8 mouse cellular contexts compared by ENCODE assay signal in genomic region chr19:5704801-5705571, GRCm38 (mm10). TPM values are rescaled to one million over a fixed set of nuclear protein-coding genes. Genes with fewer than 3 reads are reported as not detected.
DNase-seq lines count a peak whose midpoint lies in the region; ATAC-seq lines count a peak whose summit lies in the region.

No protein-coding gene starts in this region.

- DNase-seq in forebrain, embryonic 14.5 days (ENCODE audit: low spot score) = no peak
- no peak for DNase-seq in liver, embryonic 11.5 days (ENCODE audit: low spot score)
- DNase-seq in layer of hippocampus, postnatal 14 days (ENCODE audit: low spot score in 2 of 2) = no peak
- DNase-seq in adrenal gland, adult 2 months = no peak

- H3K4me3 ChIP-seq in forebrain, embryonic 12.5 days (replicated peaks) = no peak overlapping the region
- H3K4me3 ChIP-seq in forebrain, embryonic 15.5 days = no peak overlapping the region
- no peak overlapping the region for H3K4me3 ChIP-seq in forebrain, embryonic 14.5 days (ENCODE audit: low read depth, low read length)
- H3K4me3 ChIP-seq in liver, embryonic 11.5 days (ENCODE audit: low read depth, low read length) = no peak overlapping the region
- H3K4me3 ChIP-seq in stomach, embryonic 16.5 days (replicated peaks; ENCODE audit: low read length) = no peak overlapping the region

- no peaks in the 10 kb centered on the region for H3K27me3 ChIP-seq in forebrain, embryonic 12.5 days
- H3K27me3 ChIP-seq in forebrain, embryonic 15.5 days = no peaks in the 10 kb centered on the region
- H3K27me3 ChIP-seq in forebrain, embryonic 14.5 days (replicated peaks; ENCODE audit: control insufficient read depth, insufficient read depth, low read length) = no peaks in the 10 kb centered on the region
- no peaks in the 10 kb centered on the region for H3K27me3 ChIP-seq in liver, embryonic 11.5 days (replicated peaks; ENCODE audit: control insufficient read depth, insufficient read depth, low read length)
- no peaks in the 10 kb centered on the region for H3K27me3 ChIP-seq in stomach, embryonic 16.5 days (ENCODE audit: control insufficient read depth, insufficient read depth, low read length)

- no peak overlapping the region for H3K9ac ChIP-seq in forebrain, embryonic 12.5 days
- no peak overlapping the region for H3K9ac ChIP-seq in forebrain, embryonic 15.5 days (replicated peaks)
- H3K9ac ChIP-seq in forebrain, embryonic 14.5 days (ENCODE audit: low read length) = no peak overlapping the region
- H3K9ac ChIP-seq in liver, embryonic 11.5 days (ENCODE audit: low read depth, low read length) = 0 out of 2 replicates have a peak overlapping the region, but pooled peaks have one; percentile 28
- peak overlapping the region; percentile 50 for H3K9ac ChIP-seq in stomach, embryonic 16.5 days (ENCODE audit: low read length)

- ATAC-seq in forebrain, embryonic 12.5 days (ENCODE audit: low FRiP score) = 0 out of 2 replicates have a peak, but pooled peaks have one; percentile 40
- ATAC-seq in forebrain, embryonic 15.5 days (replicated peaks) = no peak
- peak; percentile 73 for ATAC-seq in CD4-positive, CD25-positive, alpha-beta regulatory T cell, adult 4 months
- 0 out of 2 replicates have a peak, but pooled peaks have one; percentile 15 for ATAC-seq in forebrain, embryonic 14.5 days
- ATAC-seq in liver, embryonic 11.5 days (replicated peaks; ENCODE audit: low FRiP score) = peak; percentile 78
- ATAC-seq in stomach, embryonic 16.5 days (ENCODE audit: insufficient read depth, low FRiP score) = peak; percentile 83

- no peak overlapping the region for H3K27ac ChIP-seq in forebrain, embryonic 12.5 days
- H3K27ac ChIP-seq in forebrain, embryonic 15.5 days (replicated peaks) = no peak overlapping the region; the same call in 1 of the 2 replicates
- H3K27ac ChIP-seq in forebrain, embryonic 14.5 days (ENCODE audit: low read depth, low read length) = no peak overlapping the region
- peak overlapping the region; percentile 40; the same call in 1 of the 2 replicates for H3K27ac ChIP-seq in liver, embryonic 11.5 days (ENCODE audit: low read depth, low read length)
- H3K27ac ChIP-seq in stomach, embryonic 16.5 days (ENCODE audit: low read length) = peak overlapping the region; percentile 90

- no peaks in the 10 kb centered on the region for H3K9me3 ChIP-seq in forebrain, embryonic 12.5 days
- no peaks in the 10 kb centered on the region for H3K9me3 ChIP-seq in forebrain, embryonic 15.5 days
- H3K9me3 ChIP-seq in forebrain, embryonic 14.5 days (replicated peaks; ENCODE audit: control insufficient read depth, low read length) = no peaks in the 10 kb centered on the region
- H3K9me3 ChIP-seq in liver, embryonic 11.5 days (ENCODE audit: control insufficient read depth, low read length) = no peaks in the 10 kb centered on the region
- no peaks in the 10 kb centered on the region for H3K9me3 ChIP-seq in stomach, embryonic 16.5 days (replicated peaks; ENCODE audit: control insufficient read depth, low read length)

- peaks cover 4% of the 10 kb centered on the region; the same call in 1 of the 2 replicates for H3K4me1 ChIP-seq in forebrain, embryonic 12.5 days
- H3K4me1 ChIP-seq in forebrain, embryonic 15.5 days = no peaks in the 10 kb centered on the region
- H3K4me1 ChIP-seq in forebrain, embryonic 14.5 days (ENCODE audit: control insufficient read depth, insufficient read depth, low read length) = no peaks in the 10 kb centered on the region
- peaks cover 16% of the 10 kb centered on the region for H3K4me1 ChIP-seq in liver, embryonic 11.5 days (replicated peaks; ENCODE audit: control insufficient read depth, insufficient read depth, low read length)
- H3K4me1 ChIP-seq in stomach, embryonic 16.5 days (ENCODE audit: control insufficient read depth, insufficient read depth, low read length) = peaks cover 20% of the 10 kb centered on the region

- H3K4me2 ChIP-seq in forebrain, embryonic 12.5 days = no peak overlapping the region
- no peak overlapping the region for H3K4me2 ChIP-seq in forebrain, embryonic 15.5 days (replicated peaks)
- no peak overlapping the region for H3K4me2 ChIP-seq in forebrain, embryonic 14.5 days (ENCODE audit: low read length)
- H3K4me2 ChIP-seq in liver, embryonic 11.5 days = no peak overlapping the region; the same call in 1 of the 2 replicates
- H3K4me2 ChIP-seq in stomach, embryonic 16.5 days (ENCODE audit: low read depth, low read length) = peak overlapping the region; percentile 25; the same call in 1 of the 2 replicates

- peaks cover 67% of the 10 kb centered on the region for H3K36me3 ChIP-seq in forebrain, embryonic 12.5 days (replicated peaks)
- peaks cover 62% of the 10 kb centered on the region for H3K36me3 ChIP-seq in forebrain, embryonic 15.5 days
- peaks cover 69% of the 10 kb centered on the region for H3K36me3 ChIP-seq in forebrain, embryonic 14.5 days (ENCODE audit: control insufficient read depth, insufficient read depth, low read length)
- H3K36me3 ChIP-seq in liver, embryonic 11.5 days (ENCODE audit: control insufficient read depth, insufficient read depth, low read length) = peaks cover 50% of the 10 kb centered on the region
- H3K36me3 ChIP-seq in stomach, embryonic 16.5 days (ENCODE audit: control insufficient read depth, insufficient read depth, low read length) = peaks cover 20% of the 10 kb centered on the region

- 52% methylated on average over 10 of the region's 10 CpGs for WGBS in forebrain, embryonic 12.5 days
- WGBS in forebrain, embryonic 15.5 days = 48% methylated on average over 10 of the region's 10 CpGs
- 46% methylated on average over 10 of the region's 10 CpGs for WGBS in forebrain, embryonic 14.5 days
- 46% methylated on average over 10 of the region's 10 CpGs for WGBS in liver, embryonic 11.5 days
- 28% methylated on average over 10 of the region's 10 CpGs for WGBS in stomach, embryonic 16.5 days

RNA-seq across cellular contexts. Expression of gene Kcnk7, which starts 0.8 kb away (rescaled TPM):
- 0.29 TPM in 1 of 2 replicates, not detected in the other for polyA plus RNA-seq in forebrain, embryonic 12.5 days (2016; fragmentation: Nextera tagmentation; extraction: Ambion mirVana)
- polyA plus RNA-seq in forebrain, embryonic 15.5 days (2015; fragmentation: Nextera tagmentation; extraction: Ambion mirVana) = 0.33 TPM in 1 of 2 replicates, not detected in the other
- 1 to 10 TPM; 1.9 to 2.4 TPM for polyA plus RNA-seq in CD4-positive, CD25-positive, alpha-beta regulatory T cell, adult 4 months (2017; shearing (Covaris generic))
- polyA plus RNA-seq in forebrain, embryonic 14.5 days (2014; fragmentation: Nextera tagmentation; extraction: Ambion mirVana) = 0.17 TPM in 1 of 2 replicates, not detected in the other
- 0.14 TPM in 1 of 2 replicates, not detected in the other for polyA plus RNA-seq in liver, embryonic 11.5 days (2014; fragmentation: Nextera tagmentation; extraction: Ambion mirVana)
- polyA plus RNA-seq in stomach, embryonic 16.5 days (2015; fragmentation: Nextera tagmentation; extraction: Ambion mirVana) = 2.0 and 2.2 TPM in 2 replicates
- total RNA-seq in layer of hippocampus, postnatal 14 days (2021) = not detected
- not detected for total RNA-seq in adrenal gland, adult 2 months (2021)
- not detected in 2 replicates for polyA plus RNA-seq in adrenal gland, adult 2 months (2012; rRNA removed)

RNA-seq across cellular contexts. Expression of gene Pcnx3, which starts 16.3 kb away (rescaled TPM):
- polyA plus RNA-seq in forebrain, embryonic 12.5 days (2016; fragmentation: Nextera tagmentation; extraction: Ambion mirVana) = 32.4 and 35.1 TPM in 2 replicates
- 27.6 and 29.1 TPM in 2 replicates for polyA plus RNA-seq in forebrain, embryonic 15.5 days (2015; fragmentation: Nextera tagmentation; extraction: Ambion mirVana)
- polyA plus RNA-seq in CD4-positive, CD25-positive, alpha-beta regulatory T cell, adult 4 months (2017; shearing (Covaris generic)) = 10 to 100 TPM; 21.6 to 23.9 TPM
- polyA plus RNA-seq in forebrain, embryonic 14.5 days (2014; fragmentation: Nextera tagmentation; extraction: Ambion mirVana) = 20.9 and 24.6 TPM in 2 replicates
- 22.5 and 25.0 TPM in 2 replicates for polyA plus RNA-seq in liver, embryonic 11.5 days (2014; fragmentation: Nextera tagmentation; extraction: Ambion mirVana)
- 17.2 and 17.4 TPM in 2 replicates for polyA plus RNA-seq in stomach, embryonic 16.5 days (2015; fragmentation: Nextera tagmentation; extraction: Ambion mirVana)
- 10 to 100 TPM; 66.3 to 72.2 TPM for total RNA-seq in layer of hippocampus, postnatal 14 days (2021)
- 10 to 100 TPM; 88.9 to 90.8 TPM for total RNA-seq in adrenal gland, adult 2 months (2021)
- 330 and 358 TPM in 2 replicates for polyA plus RNA-seq in adrenal gland, adult 2 months (2012; rRNA removed)

RNA-seq across cellular contexts. Expression of gene Map3k11, which starts 16.4 kb away (rescaled TPM):
- 19.2 and 22.2 TPM in 2 replicates for polyA plus RNA-seq in forebrain, embryonic 12.5 days (2016; fragmentation: Nextera tagmentation; extraction: Ambion mirVana)
- polyA plus RNA-seq in forebrain, embryonic 15.5 days (2015; fragmentation: Nextera tagmentation; extraction: Ambion mirVana) = 12.2 and 13.0 TPM in 2 replicates
- polyA plus RNA-seq in CD4-positive, CD25-positive, alpha-beta regulatory T cell, adult 4 months (2017; shearing (Covaris generic)) = 1 to 10 TPM; 6.3 to 8.4 TPM
- polyA plus RNA-seq in forebrain, embryonic 14.5 days (2014; fragmentation: Nextera tagmentation; extraction: Ambion mirVana) = 9.2 and 11.8 TPM in 2 replicates
- polyA plus RNA-seq in liver, embryonic 11.5 days (2014; fragmentation: Nextera tagmentation; extraction: Ambion mirVana) = 27.4 and 28.1 TPM in 2 replicates
- polyA plus RNA-seq in stomach, embryonic 16.5 days (2015; fragmentation: Nextera tagmentation; extraction: Ambion mirVana) = 20.0 and 20.2 TPM in 2 replicates
- 10 to 100 TPM; 16.1 to 17.0 TPM for total RNA-seq in layer of hippocampus, postnatal 14 days (2021)
- 10 to 100 TPM; 42.6 to 44.2 TPM for total RNA-seq in adrenal gland, adult 2 months (2021)
- polyA plus RNA-seq in adrenal gland, adult 2 months (2012; rRNA removed) = 102 and 104 TPM in 2 replicates

RNA-seq across cellular contexts. Expression of gene Ehbp1l1, which starts 21.1 kb away (rescaled TPM):
- 6.1 and 6.7 TPM in 2 replicates for polyA plus RNA-seq in forebrain, embryonic 12.5 days (2016; fragmentation: Nextera tagmentation; extraction: Ambion mirVana)
- polyA plus RNA-seq in forebrain, embryonic 15.5 days (2015; fragmentation: Nextera tagmentation; extraction: Ambion mirVana) = 11.1 and 13.3 TPM in 2 replicates
- 10 to 100 TPM; 14.4 to 20.7 TPM for polyA plus RNA-seq in CD4-positive, CD25-positive, alpha-beta regulatory T cell, adult 4 months (2017; shearing (Covaris generic))
- polyA plus RNA-seq in forebrain, embryonic 14.5 days (2014; fragmentation: Nextera tagmentation; extraction: Ambion mirVana) = 7.0 and 10.1 TPM in 2 replicates
- polyA plus RNA-seq in liver, embryonic 11.5 days (2014; fragmentation: Nextera tagmentation; extraction: Ambion mirVana) = 64.9 and 67.1 TPM in 2 replicates
- polyA plus RNA-seq in stomach, embryonic 16.5 days (2015; fragmentation: Nextera tagmentation; extraction: Ambion mirVana) = 51.2 and 63.2 TPM in 2 replicates
- 10 to 100 TPM; 15.6 to 20.1 TPM for total RNA-seq in layer of hippocampus, postnatal 14 days (2021)
- 10 to 100 TPM; 30.3 to 31.6 TPM for total RNA-seq in adrenal gland, adult 2 months (2021)
- 47.6 and 49.2 TPM in 2 replicates for polyA plus RNA-seq in adrenal gland, adult 2 months (2012; rRNA removed)

RNA-seq across cellular contexts. Expression of gene Fam89b, which starts 24.5 kb away (rescaled TPM):
- 170 and 172 TPM in 2 replicates for polyA plus RNA-seq in forebrain, embryonic 12.5 days (2016; fragmentation: Nextera tagmentation; extraction: Ambion mirVana)
- 190 and 200 TPM in 2 replicates for polyA plus RNA-seq in forebrain, embryonic 15.5 days (2015; fragmentation: Nextera tagmentation; extraction: Ambion mirVana)
- 10 to 100 TPM; 43.5 to 55.3 TPM for polyA plus RNA-seq in CD4-positive, CD25-positive, alpha-beta regulatory T cell, adult 4 months (2017; shearing (Covaris generic))
- 204 and 233 TPM in 2 replicates for polyA plus RNA-seq in forebrain, embryonic 14.5 days (2014; fragmentation: Nextera tagmentation; extraction: Ambion mirVana)
- polyA plus RNA-seq in liver, embryonic 11.5 days (2014; fragmentation: Nextera tagmentation; extraction: Ambion mirVana) = 47.5 and 49.8 TPM in 2 replicates
- 64.6 and 66.5 TPM in 2 replicates for polyA plus RNA-seq in stomach, embryonic 16.5 days (2015; fragmentation: Nextera tagmentation; extraction: Ambion mirVana)
- 10 to 100 TPM; 32.1 to 41.1 TPM for total RNA-seq in layer of hippocampus, postnatal 14 days (2021)
- 10 to 100 TPM; 58.1 to 68.4 TPM for total RNA-seq in adrenal gland, adult 2 months (2021)
- polyA plus RNA-seq in adrenal gland, adult 2 months (2012; rRNA removed) = 443 and 466 TPM in 2 replicates

Comparison
In these comparisons a context has a peak if more than half of its experiments do, and no peak if none do; other contexts are left out.
1. H3K27ac ChIP-seq: peak in liver, embryonic 11.5 days (single experiment) and stomach, embryonic 16.5 days (single experiment); none in forebrain, embryonic 12.5 days (single experiment), forebrain, embryonic 15.5 days (single experiment) and forebrain, embryonic 14.5 days (single experiment).
2. H3K9ac ChIP-seq: peak in liver, embryonic 11.5 days (single experiment) and stomach, embryonic 16.5 days (single experiment); none in forebrain, embryonic 12.5 days (single experiment), forebrain, embryonic 15.5 days (single experiment) and forebrain, embryonic 14.5 days (single experiment).